Mouse (Mus musculus) hindbrain, embryonic 13.5 days (tissue): Measurements from ENCODE around the gene Cyp2f2. TPM values are rescaled to one million over a fixed set of nuclear protein-coding genes. Genes with fewer than 3 reads are reported as not detected.

Source experiments
- ATAC-seq: fragments of 200-750 bp; cut with Nextera tagmentation; 2 replicates; pipeline ENCODE4 v1.8.0; 2017; ENCODE audit warnings: moderate TSS enrichment; ENCODE audit not compliant: low FRiP score
- H3K27ac ChIP-seq: fragments of 300-500 bp; sonication (generic); 2 replicates; pipeline ENCODE4 v1.5.1; 2015; ENCODE audit warnings: inconsistent platforms, mild to moderate bottlenecking, moderate library complexity
- H3K27me3 ChIP-seq: fragments of 300-500 bp; sonication (generic); 2 replicates; pipeline ENCODE4 v1.6.1; 2015; ENCODE audit warnings: mild to moderate bottlenecking, inconsistent platforms
- H3K36me3 ChIP-seq: fragments of 300-500 bp; sonication (generic); 2 replicates; pipeline ENCODE4 v1.6.1; 2015; ENCODE audit warnings: mild to moderate bottlenecking, inconsistent platforms
- H3K4me1 ChIP-seq: fragments of 300-500 bp; sonication (generic); replicated peaks from 2 replicates; pipeline ENCODE4 v1.6.1; 2015; ENCODE audit warnings: inconsistent platforms
- H3K4me2 ChIP-seq: fragments of 300-500 bp; sonication (generic); 2 replicates; pipeline ENCODE4 v1.6.1; 2015; ENCODE audit warnings: inconsistent platforms, mild to moderate bottlenecking, moderate library complexity
- H3K4me3 ChIP-seq: fragments of 300-500 bp; sonication (generic); 2 replicates; pipeline ENCODE4 v1.5.1; 2015; ENCODE audit warnings: mild to moderate bottlenecking, inconsistent platforms
- H3K9ac ChIP-seq: fragments of 300-500 bp; sonication (generic); 2 replicates; pipeline ENCODE4 v1.6.1; 2015; ENCODE audit warnings: mild to moderate bottlenecking, inconsistent platforms
- H3K9me3 ChIP-seq: fragments of 300-500 bp; sonication (generic); 2 replicates; pipeline ENCODE4 v1.6.1; 2016; ENCODE audit warnings: inconsistent platforms
- WGBS: fragments of 180-500 bp; shearing (Covaris S2); methylation state at CpG from one replicate; pipeline ENCODE4 v1.1.7; 2015; 5-methylcytosine and 5-hydroxymethylcytosine counted together
- polyA plus RNA-seq: library from polyadenylated mRNA; unstranded; fragments of >200 nt; fragmentation: Nextera tagmentation; extraction: Ambion mirVana; gene quantifications from 2 replicates; pipeline ENCODE4 v1.2.1, GENCODE M21; 2015

Gene Cyp2f2
- polyA plus RNA-seq, 1 experiment from 2014 or later = 0.12 TPM

DNA sequence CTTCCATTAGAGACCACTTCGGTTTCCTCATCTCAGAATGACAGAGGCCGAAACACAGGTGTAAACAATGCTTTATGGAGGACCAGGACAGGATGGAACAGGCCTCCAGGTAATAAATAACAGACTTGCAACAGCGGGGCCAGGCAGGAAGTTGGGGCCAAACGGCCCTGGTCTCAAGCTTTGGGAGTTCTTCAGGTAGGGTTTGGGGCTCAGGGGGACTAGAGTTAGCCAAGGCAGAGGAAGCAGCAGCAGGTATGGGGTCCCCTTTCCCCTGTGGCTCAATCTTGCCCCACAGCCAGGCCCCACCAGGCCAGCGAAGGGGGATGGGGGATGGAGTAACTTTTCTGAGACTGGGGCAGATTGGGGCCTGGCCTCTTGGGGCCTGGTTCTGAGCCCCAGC is 48.7 kb downstream of the Cyp2f2 start:
- Histone ChIP-seq H3K4me1 (peaks cover 35% of the 10 kb centered on the region), H3K27ac (no peak overlapping the region; the same call in 1 of the 2 replicates), H3K27me3 (no peaks in the 10 kb centered on the region), H3K4me2 (no peak overlapping the region), H3K36me3 (peaks cover 54% of the 10 kb centered on the region), H3K9me3 (no peaks in the 10 kb centered on the region), H3K4me3 (no peak overlapping the region), H3K9ac (no peak overlapping the region)
- ATAC-seq = no peak
- 95% methylated on average over 5 of the region's 5 CpGs for WGBS

DNA sequence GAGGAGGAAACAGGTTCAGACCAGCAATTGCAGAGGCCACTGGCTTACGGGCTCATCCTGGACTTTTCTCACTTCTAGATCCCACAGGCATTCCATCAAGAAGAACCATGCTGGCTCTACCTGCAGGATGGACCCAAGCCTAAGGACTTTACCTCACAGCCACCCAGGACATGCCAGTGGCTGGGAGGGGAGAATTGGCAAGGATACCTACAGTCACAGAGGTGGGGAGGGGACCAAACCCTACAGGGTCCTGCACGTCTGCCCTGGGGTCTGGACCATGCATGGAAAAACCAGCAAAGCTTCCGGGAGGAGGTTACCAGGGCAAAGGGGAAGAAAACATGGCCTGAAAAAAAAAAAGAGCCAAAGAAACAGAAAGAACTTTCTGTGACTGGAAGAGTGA is 51.3 kb downstream of the Cyp2f2 start:
- H3K4me1 ChIP-seq = peaks cover 11% of the 10 kb centered on the region
- H3K9ac ChIP-seq = peak overlapping the region; percentile 8; the same call in 1 of the 2 replicates
- no peaks in the 10 kb centered on the region for H3K27me3 ChIP-seq
- peaks cover 61% of the 10 kb centered on the region for H3K36me3 ChIP-seq
- 92% methylated on average over 3 of the region's 3 CpGs for WGBS
- no peak overlapping the region for H3K27ac ChIP-seq
- no peak overlapping the region for H3K4me3 ChIP-seq
- ATAC-seq = no peak
- no peak overlapping the region for H3K4me2 ChIP-seq
- H3K9me3 ChIP-seq = no peaks in the 10 kb centered on the region

DNA sequence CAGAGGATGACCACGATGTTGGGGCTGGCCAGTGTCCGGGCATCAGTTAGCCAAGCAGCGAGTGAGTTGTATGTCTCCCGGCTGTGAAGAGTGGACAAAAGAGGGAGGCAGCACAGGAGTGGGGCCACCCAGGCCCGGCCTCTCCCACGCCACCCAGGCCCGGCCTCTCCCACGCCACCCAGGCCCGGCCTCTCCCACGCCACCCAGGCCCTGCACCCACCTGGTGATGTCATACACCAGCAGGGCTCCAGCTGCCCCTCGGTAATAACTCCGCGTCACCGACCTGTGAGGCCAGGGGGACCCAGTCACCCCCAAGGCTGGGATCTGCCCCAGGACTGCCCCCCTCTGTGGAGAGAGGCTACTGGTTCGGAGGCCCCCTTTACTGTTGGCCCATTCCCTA is 54.8 kb downstream of the Cyp2f2 start:
- ATAC-seq = no peak
- Histone ChIP-seq H3K4me2 (no peak overlapping the region), H3K4me1 (peaks cover 13% of the 10 kb centered on the region), H3K4me3 (no peak overlapping the region), H3K36me3 (peaks cover 59% of the 10 kb centered on the region), H3K9me3 (no peaks in the 10 kb centered on the region), H3K9ac (no peak overlapping the region), H3K27me3 (no peaks in the 10 kb centered on the region), H3K27ac (no peak overlapping the region)
- WGBS = 95% methylated on average over 15 of the region's 15 CpGs

DNA sequence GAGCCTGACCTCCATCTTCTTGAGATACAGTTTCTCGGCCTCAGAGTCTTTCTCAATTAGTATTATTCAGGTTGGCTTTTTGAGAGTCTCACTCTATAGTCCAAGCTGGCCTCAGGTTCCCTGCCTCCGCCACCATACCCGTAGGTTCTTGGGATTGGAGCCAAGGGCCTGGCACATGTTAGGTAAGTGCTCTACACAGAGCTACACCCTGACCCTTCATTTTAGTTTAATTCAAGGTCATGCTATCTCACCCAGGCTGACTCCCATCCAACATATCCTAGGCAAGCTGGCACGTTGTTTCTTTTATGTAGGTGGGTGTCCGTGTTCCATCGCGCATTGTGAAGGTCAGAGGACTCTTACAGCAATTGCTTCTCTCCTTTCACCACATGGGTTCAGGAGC is 55.2 kb downstream of the Cyp2f2 start:
- no peak overlapping the region for H3K4me3 ChIP-seq
- H3K4me2 ChIP-seq = no peak overlapping the region
- H3K9me3 ChIP-seq = no peaks in the 10 kb centered on the region
- WGBS = 98% methylated on average over 7 of the region's 7 CpGs
- peaks cover 17% of the 10 kb centered on the region for H3K4me1 ChIP-seq
- ATAC-seq = no peak
- H3K9ac ChIP-seq = no peak overlapping the region
- H3K27ac ChIP-seq = no peak overlapping the region
- H3K36me3 ChIP-seq = peaks cover 59% of the 10 kb centered on the region
- no peaks in the 10 kb centered on the region for H3K27me3 ChIP-seq

DNA sequence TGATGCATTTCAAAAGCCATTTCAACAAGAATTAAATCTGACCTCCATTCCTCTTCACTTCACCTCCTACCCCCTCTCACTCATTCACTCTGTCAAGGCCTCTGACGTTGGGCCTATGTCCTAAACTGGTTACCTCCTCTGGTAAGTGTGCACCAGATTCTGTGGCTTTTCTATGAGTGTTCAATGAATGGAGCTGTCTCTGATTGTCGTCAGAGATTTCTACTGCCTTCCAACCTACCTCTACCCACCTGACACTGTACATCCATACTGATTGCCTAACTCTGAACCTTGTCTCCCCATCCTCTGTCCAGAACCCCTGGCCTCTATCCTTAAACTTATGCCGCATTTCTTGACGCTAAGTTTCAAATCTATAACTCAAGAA is 58.2 kb downstream of the Cyp2f2 start:
- ATAC-seq = peak; percentile 12; the same call in 1 of the 2 replicates
- 15% methylated on average over 4 of the region's 4 CpGs for WGBS

DNA sequence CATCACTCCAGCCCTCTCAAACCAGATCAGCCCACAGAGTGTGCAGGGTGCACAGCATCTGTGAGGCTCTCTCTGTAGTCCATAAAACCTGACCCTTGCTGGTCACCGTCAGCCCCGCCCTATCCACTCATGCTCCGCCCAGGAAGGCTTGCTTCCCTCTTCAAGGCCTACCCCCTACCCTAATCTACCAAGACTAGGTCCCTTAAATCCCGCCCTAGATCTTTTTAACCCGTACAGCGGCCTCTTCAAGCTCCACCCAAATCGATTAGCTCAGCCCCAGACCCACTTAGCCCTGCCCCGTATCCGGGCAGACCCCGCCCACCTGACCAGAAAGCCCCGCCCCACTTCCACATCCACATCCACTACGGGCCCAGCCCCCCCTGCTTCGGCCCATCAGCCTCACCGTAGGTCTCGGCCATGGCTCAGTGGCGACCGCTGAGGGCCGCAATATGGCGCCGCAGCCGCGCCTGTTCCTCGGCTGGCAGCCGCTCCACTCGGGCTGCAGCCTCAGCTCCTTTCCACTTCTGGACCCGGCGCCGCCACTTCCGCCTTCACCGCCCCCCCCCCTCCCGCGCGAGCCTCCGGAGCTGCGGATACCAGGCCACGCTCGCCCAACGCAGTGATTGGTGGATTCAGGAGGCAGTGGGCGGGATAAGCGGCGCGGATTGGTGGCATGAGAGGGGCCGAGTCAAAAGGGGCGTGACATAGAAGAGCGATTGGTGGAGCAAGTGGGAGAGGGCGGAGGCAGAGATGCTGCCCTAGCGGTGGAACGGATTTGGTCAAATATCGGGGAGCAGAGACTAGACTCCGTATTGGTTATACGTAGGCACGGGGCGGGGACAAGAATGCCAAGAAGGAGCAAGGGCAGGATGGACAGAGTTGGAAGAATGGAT is 58.9 kb downstream of the Cyp2f2 start, which contains the start of gene Rab4b:
Gene Rab4b (minus strand): TSS at position 573 of the 893 bp plus-strand sequence.
- peak within 1 kb of the TSS; percentile 69 for H3K4me3 ChIP-seq
- peak within 1 kb of the TSS; percentile 61 for H3K4me2 ChIP-seq
- H3K9ac ChIP-seq = peak within 1 kb of the TSS; percentile 75
- H3K9me3 ChIP-seq = no peaks in the 10 kb centered on the region
- peak within 1 kb of the TSS; percentile 94 for H3K27ac ChIP-seq
- H3K36me3 ChIP-seq = peaks cover 38% of the 10 kb centered on the region
- no peaks in the 10 kb centered on the region for H3K27me3 ChIP-seq
- under 1% methylated on average over 53 of the region's 53 CpGs for WGBS
- H3K4me1 ChIP-seq = peaks cover 21% of the 10 kb centered on the region
- peak; percentile 98 for ATAC-seq

More for the DNA sequence above, 58.2 kb downstream of the Cyp2f2 start:
- Histone ChIP-seq H3K27ac (peak overlapping the region; percentile 94), H3K9me3 (no peaks in the 10 kb centered on the region), H3K4me3 (peak overlapping the region; percentile 69), H3K9ac (peak overlapping the region; percentile 75), H3K4me1 (peaks cover 21% of the 10 kb centered on the region), H3K27me3 (no peaks in the 10 kb centered on the region), H3K36me3 (peaks cover 38% of the 10 kb centered on the region), H3K4me2 (peak overlapping the region; percentile 61)

DNA sequence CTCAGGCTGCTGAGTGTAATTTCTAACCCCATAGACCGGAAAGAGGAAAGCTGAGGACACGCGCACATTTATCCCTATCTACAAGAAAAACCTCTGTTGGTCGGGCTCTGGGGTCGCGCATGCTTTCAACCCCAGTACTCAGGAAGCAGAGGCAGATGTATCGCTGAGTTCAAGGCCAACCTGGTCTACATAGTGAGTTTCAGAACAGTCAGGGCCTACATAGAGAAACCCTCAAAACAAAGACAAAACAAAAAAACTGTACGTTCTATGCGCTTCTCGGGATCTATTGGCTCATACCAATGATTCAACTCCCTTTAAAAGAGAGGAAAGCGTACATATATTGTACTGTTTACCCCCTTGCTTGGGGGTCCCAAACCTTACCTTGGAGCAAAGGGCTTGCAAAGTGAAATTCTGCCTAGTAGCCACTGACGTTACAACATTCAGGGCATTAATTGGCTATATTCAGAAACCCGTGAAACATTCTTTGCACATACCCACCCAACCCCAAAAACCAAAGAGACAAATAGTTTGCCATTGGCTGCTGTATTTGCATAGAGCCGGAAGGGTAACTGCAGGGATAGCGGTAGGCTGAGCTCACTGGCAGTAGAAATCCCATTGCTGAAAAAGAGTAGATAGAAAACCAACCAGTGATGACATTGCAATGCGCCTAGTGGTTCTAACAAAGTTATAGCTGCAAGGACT is 59.7 kb downstream of the Cyp2f2 start:
- H3K36me3 ChIP-seq = peaks cover 36% of the 10 kb centered on the region
- H3K9me3 ChIP-seq = no peaks in the 10 kb centered on the region
- peak overlapping the region; percentile 69 for H3K4me3 ChIP-seq
- H3K27me3 ChIP-seq = no peaks in the 10 kb centered on the region
- 48% methylated on average over 16 of the region's 16 CpGs for WGBS
- H3K4me1 ChIP-seq = peaks cover 21% of the 10 kb centered on the region
- no peak; the same call in 1 of the 2 replicates for ATAC-seq
- H3K27ac ChIP-seq = peak overlapping the region; percentile 89
- H3K9ac ChIP-seq = peak overlapping the region; percentile 53; the same call in 1 of the 2 replicates
- peak overlapping the region; percentile 61 for H3K4me2 ChIP-seq

DNA sequence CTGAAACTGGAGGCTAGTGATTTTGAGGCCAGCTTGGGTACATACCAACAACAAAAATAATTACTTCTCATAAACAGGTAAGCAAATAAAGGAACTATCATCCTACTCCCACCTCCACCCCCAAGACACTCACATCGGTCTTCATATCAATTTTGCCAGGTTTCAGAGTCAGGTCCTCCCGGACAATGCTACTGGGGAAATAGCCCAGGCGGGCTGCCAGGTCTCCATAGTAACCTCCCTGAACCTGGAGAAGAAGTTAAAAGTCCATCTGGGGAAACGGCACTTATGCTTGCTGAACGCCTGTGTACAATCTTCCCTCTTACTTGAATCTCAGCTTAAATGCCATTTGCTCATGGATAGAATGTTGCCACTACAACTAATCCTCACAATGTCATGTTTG is 60.3 kb downstream of the Cyp2f2 start:
- H3K27me3 ChIP-seq = no peaks in the 10 kb centered on the region
- no peak overlapping the region for H3K9ac ChIP-seq
- peak overlapping the region; percentile 69; the same call in 1 of the 2 replicates for H3K4me3 ChIP-seq
- no peak for ATAC-seq
- no peak overlapping the region for H3K4me2 ChIP-seq
- peak overlapping the region; percentile 89 for H3K27ac ChIP-seq
- peaks cover 21% of the 10 kb centered on the region for H3K4me1 ChIP-seq
- WGBS = 60% methylated on average over 5 of the region's 5 CpGs
- H3K36me3 ChIP-seq = peaks cover 36% of the 10 kb centered on the region
- no peaks in the 10 kb centered on the region for H3K9me3 ChIP-seq

DNA sequence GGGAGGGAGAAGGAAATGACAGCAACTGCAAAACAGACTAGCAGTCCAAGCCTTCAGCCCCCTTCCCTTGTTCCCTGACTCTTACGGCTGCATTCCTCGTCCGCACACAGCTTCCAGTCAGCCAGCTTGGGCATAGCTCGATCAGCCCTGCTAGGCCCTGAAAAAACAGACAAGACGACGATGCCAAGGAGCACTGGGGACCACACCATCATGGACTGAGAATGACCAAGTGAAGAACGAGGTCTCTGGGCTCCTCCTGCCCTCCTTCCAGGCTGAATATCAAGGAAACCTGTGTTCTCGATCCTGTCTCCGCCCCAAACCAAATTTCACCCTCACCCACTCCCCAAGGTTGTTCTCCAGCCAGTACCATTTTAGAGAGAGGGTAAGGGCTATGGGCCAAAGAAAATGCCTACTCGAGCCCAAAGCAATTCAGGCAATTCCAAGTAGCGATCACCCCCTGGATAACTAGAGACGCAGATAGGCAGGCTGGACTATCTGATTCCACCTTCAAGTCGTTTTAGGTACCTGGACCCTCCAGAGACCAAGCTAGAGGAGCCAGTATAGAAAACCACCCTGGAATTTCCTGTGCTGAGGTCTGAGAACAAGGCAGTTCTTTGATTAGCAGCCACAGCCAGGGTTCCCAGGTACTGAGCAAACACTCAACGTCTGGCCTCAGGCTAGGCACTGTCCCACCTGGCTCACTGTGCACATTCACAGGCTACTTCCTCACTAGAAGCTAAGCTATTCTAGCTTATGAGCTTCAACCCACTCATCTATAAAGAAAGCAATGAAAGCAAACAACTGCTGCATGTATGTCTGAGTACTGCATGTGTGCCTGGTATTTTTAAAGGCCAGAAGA is 61.4 kb downstream of the Cyp2f2 start, which contains the start of the genes Gm21983 and Mia:
Gene Gm21983 (minus strand): TSS at position 250 of the 859 bp plus-strand sequence.
Gene Mia (minus strand): TSS at position 321 of the 859 bp plus-strand sequence.
- 71% methylated on average over 14 of the region's 14 CpGs for WGBS
- H3K36me3 ChIP-seq = peaks cover 36% of the 10 kb centered on the region
- no peaks in the 10 kb centered on the region for H3K27me3 ChIP-seq
- H3K9me3 ChIP-seq = no peaks in the 10 kb centered on the region
- no peak within 1 kb of the TSS for H3K4me3 ChIP-seq
- 0 out of 2 replicates have a peak within 1 kb of the TSS, but pooled peaks have one; percentile 1 for H3K4me2 ChIP-seq
- H3K9ac ChIP-seq = 0 out of 2 replicates have a peak within 1 kb of the TSS, but pooled peaks have one; percentile 6
- peak within 1 kb of the TSS; percentile 25 for H3K27ac ChIP-seq
- no peak for ATAC-seq
- peaks cover 21% of the 10 kb centered on the region for H3K4me1 ChIP-seq

DNA sequence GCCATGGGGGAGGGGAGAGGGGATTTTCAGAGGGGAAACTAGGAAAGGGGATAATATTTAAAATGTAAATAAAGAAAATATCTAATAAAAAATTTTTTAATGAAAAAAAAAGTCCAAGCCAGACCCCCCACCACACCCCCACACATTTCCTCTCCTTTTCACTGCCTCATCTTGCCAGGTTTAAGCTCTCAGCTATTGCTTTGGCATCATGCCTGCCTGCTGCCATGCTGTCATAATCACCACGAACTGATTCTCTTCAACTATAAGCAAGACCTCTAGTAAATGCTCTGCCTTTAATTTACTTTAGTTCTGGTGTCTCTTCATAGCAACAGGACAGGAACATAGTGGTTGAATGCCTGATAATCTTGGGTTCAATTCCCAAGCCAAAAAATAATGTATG is 62.8 kb downstream of the Cyp2f2 start:
- no peak overlapping the region for H3K4me3 ChIP-seq
- peaks cover 20% of the 10 kb centered on the region for H3K4me1 ChIP-seq
- ATAC-seq = no peak
- H3K9me3 ChIP-seq = no peaks in the 10 kb centered on the region
- no peak overlapping the region for H3K4me2 ChIP-seq
- H3K36me3 ChIP-seq = peaks cover 51% of the 10 kb centered on the region
- no peak overlapping the region for H3K27ac ChIP-seq
- H3K9ac ChIP-seq = no peak overlapping the region
- no peaks in the 10 kb centered on the region for H3K27me3 ChIP-seq
- 82% methylated on average over 1 of the region's 1 CpGs for WGBS
